Mouse (Mus musculus): ENCODE results near the gene Echdc2. TPM values are rescaled to one million over a fixed set of nuclear protein-coding genes. Genes with fewer than 3 reads are reported as not detected.
A peak's percentile ranks its signal among the peaks of the same experiment; 100 is the strongest.

Gene Echdc2
- total and polyA plus RNA-seq, 2 experiments from 2014 or later = 11.4 to 19.0 TPM

DNA sequence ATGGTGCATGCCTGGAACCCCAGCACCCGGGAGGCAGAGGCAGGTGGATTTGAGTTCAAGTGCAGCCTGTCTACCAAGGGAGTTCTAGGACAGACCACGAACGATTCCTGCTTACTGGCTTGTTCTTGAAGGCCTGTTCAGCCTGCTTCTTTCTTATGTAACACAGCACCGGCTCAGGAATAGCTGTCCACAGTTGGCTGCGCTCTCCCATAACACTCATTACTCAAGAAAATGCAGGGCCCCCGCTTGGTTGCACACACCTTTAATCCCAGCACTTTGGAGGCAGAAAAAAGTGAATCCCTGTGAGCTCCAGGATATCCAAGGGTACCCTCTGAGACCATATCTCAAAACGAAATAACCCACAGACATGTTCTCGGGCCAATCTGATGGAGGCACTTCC is 3.3 kb upstream of the Echdc2 start:
- no peak overlapping the region for H3K4me3 ChIP-seq (ENCODE audit: low read depth, low read length)
- 0 out of 2 replicates have a peak, but pooled peaks cover 7% of the 10 kb centered on the region for H3K4me1 ChIP-seq (ENCODE audit: insufficient read depth)
- ATAC-seq (no peak), DNase-seq (no peak)
- H3K4me2 ChIP-seq (ENCODE audit: low read depth) = no peak overlapping the region
- no peak overlapping the region for H3K27ac ChIP-seq (ENCODE audit: low read depth, low read length)
- no peaks in the 10 kb centered on the region for H3K27me3 ChIP-seq (ENCODE audit: insufficient read depth, low read length)
- 89% methylated on average over 8 of the region's 8 CpGs for WGBS
- no peaks in the 10 kb centered on the region for H3K9me3 ChIP-seq (ENCODE audit: low read length)
- H3K36me3 ChIP-seq (ENCODE audit: insufficient read depth) = no peaks in the 10 kb centered on the region
- TF ChIP-seq CTCF (IDR thresholded peaks at IDR 0.05; ENCODE audit: low read depth) = no peak
- no peak overlapping the region for H3K9ac ChIP-seq

DNA sequence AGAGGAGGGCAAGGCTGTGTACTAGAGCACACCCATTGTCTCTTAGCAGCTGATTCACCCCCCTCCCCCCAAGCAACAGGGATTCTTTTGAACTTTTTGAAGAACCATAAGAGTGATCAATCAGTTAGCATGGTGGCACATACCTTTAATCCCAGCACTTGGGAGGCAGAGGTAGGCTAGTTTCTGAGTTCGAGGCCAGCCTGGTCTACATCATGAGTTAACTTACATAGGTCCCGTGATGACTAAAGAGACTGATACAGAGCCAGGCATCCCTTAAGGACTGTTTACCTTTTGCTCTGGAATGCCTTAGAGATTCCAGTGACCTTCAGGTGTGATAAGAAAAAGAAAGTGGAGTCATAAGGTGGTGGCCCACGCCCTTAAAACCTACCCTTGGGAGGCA is 1.9 kb upstream of the Echdc2 start:
- no peak for TF ChIP-seq CTCF (IDR thresholded peaks at IDR 0.05; ENCODE audit: low read depth)
- 93% methylated on average over 3 of the region's 3 CpGs for WGBS
- H3K9me3 ChIP-seq (ENCODE audit: low read length) = no peaks in the 10 kb centered on the region
- no peak overlapping the region for H3K9ac ChIP-seq
- no peak overlapping the region for H3K4me3 ChIP-seq (ENCODE audit: low read depth, low read length)
- no peak overlapping the region for H3K27ac ChIP-seq (ENCODE audit: low read depth, low read length)
- H3K4me2 ChIP-seq (ENCODE audit: low read depth) = no peak overlapping the region
- no peaks in the 10 kb centered on the region for H3K27me3 ChIP-seq (ENCODE audit: insufficient read depth, low read length)
- DNase-seq (no peak), ATAC-seq (no peak)
- H3K4me1 ChIP-seq (ENCODE audit: insufficient read depth) = 0 out of 2 replicates have a peak, but pooled peaks cover 7% of the 10 kb centered on the region
- no peaks in the 10 kb centered on the region for H3K36me3 ChIP-seq (ENCODE audit: insufficient read depth)

DNA sequence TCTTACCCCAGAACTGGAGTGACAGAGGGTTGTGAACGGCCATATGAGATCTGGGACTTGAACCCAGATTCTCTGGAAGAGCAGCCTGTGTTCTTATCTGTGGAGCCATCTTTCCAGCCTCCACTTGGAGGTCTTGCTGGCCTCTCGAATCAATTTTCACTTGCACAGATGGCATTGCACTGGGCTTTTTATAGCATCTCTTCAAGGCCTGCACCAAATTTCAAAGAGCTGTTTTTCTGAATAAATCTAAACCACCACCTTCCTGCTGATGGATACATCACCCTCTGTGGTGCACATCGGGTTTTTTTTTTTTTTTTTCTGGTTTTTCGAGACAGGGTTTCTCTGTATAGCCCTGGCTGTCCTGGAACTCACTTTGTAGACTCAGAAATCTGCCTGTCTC is 1.6 kb downstream of the Echdc2 start:
- H3K27me3 ChIP-seq (ENCODE audit: insufficient read depth, low read length) = no peaks in the 10 kb centered on the region
- ATAC-seq = peak; percentile 58
- no peak overlapping the region for H3K27ac ChIP-seq (ENCODE audit: low read depth, low read length)
- H3K9ac ChIP-seq = no peak overlapping the region
- H3K9me3 ChIP-seq (ENCODE audit: low read length) = no peaks in the 10 kb centered on the region
- DNase-seq = peak; percentile 43
- H3K4me3 ChIP-seq (ENCODE audit: low read depth, low read length) = no peak overlapping the region
- H3K4me2 ChIP-seq (ENCODE audit: low read depth) = no peak overlapping the region
- 71% methylated on average over 4 of the region's 4 CpGs for WGBS
- no peak for TF ChIP-seq CTCF (IDR thresholded peaks at IDR 0.05; ENCODE audit: low read depth)
- H3K36me3 ChIP-seq (ENCODE audit: insufficient read depth) = no peaks in the 10 kb centered on the region
- H3K4me1 ChIP-seq (ENCODE audit: insufficient read depth) = 0 out of 2 replicates have a peak, but pooled peaks cover 7% of the 10 kb centered on the region

DNA sequence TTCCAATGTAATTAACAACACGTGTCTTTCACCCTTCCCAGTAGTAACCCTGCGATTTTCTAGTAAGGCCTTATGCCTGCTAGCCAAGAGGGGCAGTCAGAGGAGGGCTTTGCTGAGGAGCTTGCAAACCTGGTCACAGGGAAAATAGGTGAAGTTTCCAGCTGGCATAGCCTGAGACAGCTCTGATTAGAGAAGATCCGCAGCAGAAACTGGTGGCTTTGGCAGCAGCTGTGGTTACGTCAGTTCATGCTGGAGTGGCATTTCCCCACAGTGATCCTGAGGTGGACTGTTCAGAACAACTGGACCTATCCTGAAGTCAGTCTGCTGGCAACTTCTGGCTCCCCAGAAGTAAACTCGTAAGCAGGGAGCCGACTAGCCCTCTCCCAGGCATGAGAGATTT is 2.8 kb downstream of the Echdc2 start:
- H3K4me2 ChIP-seq (ENCODE audit: low read depth) = no peak overlapping the region
- no peak for ATAC-seq
- H3K9ac ChIP-seq = no peak overlapping the region
- no peaks in the 10 kb centered on the region for H3K9me3 ChIP-seq (ENCODE audit: low read length)
- H3K27ac ChIP-seq (ENCODE audit: low read depth, low read length) = no peak overlapping the region
- WGBS = 70% methylated on average over 6 of the region's 6 CpGs
- no peaks in the 10 kb centered on the region for H3K27me3 ChIP-seq (ENCODE audit: insufficient read depth, low read length)
- 0 out of 2 replicates have a peak, but pooled peaks cover 7% of the 10 kb centered on the region for H3K4me1 ChIP-seq (ENCODE audit: insufficient read depth)
- H3K4me3 ChIP-seq (ENCODE audit: low read depth, low read length) = no peak overlapping the region
- no peak for DNase-seq
- no peak for TF ChIP-seq CTCF (IDR thresholded peaks at IDR 0.05; ENCODE audit: low read depth)
- H3K36me3 ChIP-seq (ENCODE audit: insufficient read depth) = no peaks in the 10 kb centered on the region

DNA sequence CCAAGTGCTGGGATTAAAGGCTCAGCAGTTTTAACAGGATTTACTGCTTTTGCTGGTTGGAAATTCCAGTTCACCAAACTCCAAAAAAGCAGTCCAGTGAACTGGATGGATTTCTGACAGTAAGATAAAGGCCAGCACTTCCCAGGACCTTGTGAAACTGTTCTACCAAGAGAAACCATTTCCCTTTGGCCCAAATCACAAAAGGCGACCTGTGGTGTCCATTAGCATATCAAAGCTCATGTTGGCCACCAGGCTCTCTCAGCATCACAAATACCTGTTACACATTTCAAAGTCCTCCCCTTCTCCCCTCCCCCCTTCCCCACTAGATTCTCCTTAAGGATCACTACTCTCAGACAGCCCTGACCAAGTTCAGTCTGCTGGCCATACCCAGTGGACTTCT is 17.0 kb downstream of the Echdc2 start:
- Histone ChIP-seq H3K4me3 (ENCODE audit: low read depth, low read length) (no peak overlapping the region), H3K27ac (ENCODE audit: low read depth, low read length) (no peak overlapping the region), H3K9ac (no peak overlapping the region), H3K4me1 (ENCODE audit: insufficient read depth) (no peaks in the 10 kb centered on the region), H3K9me3 (ENCODE audit: low read length) (no peaks in the 10 kb centered on the region), H3K4me2 (ENCODE audit: low read depth) (no peak overlapping the region), H3K36me3 (ENCODE audit: insufficient read depth) (no peaks in the 10 kb centered on the region), H3K27me3 (ENCODE audit: insufficient read depth, low read length) (no peaks in the 10 kb centered on the region)
- 37% methylated on average over 1 of the region's 1 CpGs for WGBS
- DNase-seq (no peak), ATAC-seq (no peak)
- no peak for TF ChIP-seq CTCF (IDR thresholded peaks at IDR 0.05; ENCODE audit: low read depth)

DNA sequence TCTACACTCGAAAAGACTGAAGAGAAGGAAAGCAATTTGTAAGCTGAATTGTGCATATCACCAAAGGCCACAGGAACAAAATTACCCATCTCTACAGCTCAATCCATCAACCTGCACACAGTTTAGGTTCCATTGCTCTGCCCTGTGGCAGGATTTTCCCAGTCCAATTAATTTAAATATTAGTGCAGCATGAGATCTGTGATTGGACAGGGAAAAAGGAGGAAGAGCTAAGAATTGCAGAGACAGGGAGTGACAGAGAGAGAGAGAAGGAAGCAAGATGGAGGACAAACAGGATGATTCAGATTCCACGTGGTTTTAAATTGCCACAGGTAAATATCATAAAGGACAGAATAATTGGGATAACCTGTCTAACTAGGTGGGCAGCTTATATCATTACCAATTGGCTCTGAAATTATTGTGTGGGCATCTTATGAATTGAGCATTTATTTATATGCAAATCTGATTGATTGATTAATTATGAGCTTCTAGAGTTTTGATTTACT is 27.6 kb downstream of the Echdc2 start:
- Histone ChIP-seq H3K9me3 (ENCODE audit: low read length) (no peaks in the 10 kb centered on the region), H3K4me3 (ENCODE audit: low read depth, low read length) (no peak overlapping the region), H3K4me1 (ENCODE audit: insufficient read depth) (no peaks in the 10 kb centered on the region), H3K27ac (ENCODE audit: low read depth, low read length) (no peak overlapping the region), H3K36me3 (ENCODE audit: insufficient read depth) (no peaks in the 10 kb centered on the region), H3K9ac (no peak overlapping the region), H3K27me3 (ENCODE audit: insufficient read depth, low read length) (no peaks in the 10 kb centered on the region), H3K4me2 (ENCODE audit: low read depth) (no peak overlapping the region)
- ATAC-seq (no peak), DNase-seq (no peak)
- TF ChIP-seq CTCF (IDR thresholded peaks at IDR 0.05; ENCODE audit: low read depth) = no peak
- WGBS = 75% methylated on average over 2 of the region's 2 CpGs

DNA sequence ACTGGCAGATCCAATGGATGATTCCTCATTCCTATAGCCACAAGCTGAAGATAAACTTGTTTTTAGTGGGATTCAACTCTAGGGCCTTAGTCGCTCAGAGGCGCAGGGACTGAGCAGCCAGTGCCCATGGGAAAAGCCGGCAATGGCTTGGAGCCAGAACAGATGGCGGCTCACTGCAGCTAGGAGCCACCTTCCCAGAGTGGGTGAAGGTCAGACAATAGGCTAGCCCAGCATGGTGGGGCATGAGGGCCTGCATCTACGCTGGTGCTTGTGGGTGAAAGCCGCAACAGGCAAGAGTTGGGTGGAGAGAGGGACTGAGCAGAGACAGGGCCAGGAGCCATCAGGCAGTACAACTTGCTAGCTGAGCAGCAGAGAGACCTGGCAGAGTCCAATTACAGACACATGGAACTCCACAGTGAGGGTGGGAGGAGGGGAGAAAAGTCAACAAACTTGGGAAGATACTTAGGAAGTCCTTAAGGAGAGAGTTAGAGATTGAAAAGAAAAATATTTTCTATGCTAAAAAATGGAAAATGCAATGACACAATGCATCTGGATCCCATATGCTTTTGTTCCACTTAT is 31.1 kb downstream of the Echdc2 start:
- Histone ChIP-seq H3K9ac (no peak overlapping the region), H3K4me3 (ENCODE audit: low read depth, low read length) (no peak overlapping the region), H3K36me3 (ENCODE audit: insufficient read depth) (no peaks in the 10 kb centered on the region), H3K4me1 (ENCODE audit: insufficient read depth) (no peaks in the 10 kb centered on the region), H3K27me3 (ENCODE audit: insufficient read depth, low read length) (no peaks in the 10 kb centered on the region), H3K27ac (ENCODE audit: low read depth, low read length) (no peak overlapping the region), H3K4me2 (ENCODE audit: low read depth) (no peak overlapping the region), H3K9me3 (ENCODE audit: low read length) (no peaks in the 10 kb centered on the region)
- 57% methylated on average over 6 of the region's 6 CpGs for WGBS
- no peak for DNase-seq
- no peak for TF ChIP-seq CTCF (IDR thresholded peaks at IDR 0.05; ENCODE audit: low read depth)
- ATAC-seq = no peak

All from forebrain, postnatal 0 days (tissue).